13 mouse cellular contexts compared by ENCODE assay signal in the genomic region with DNA sequence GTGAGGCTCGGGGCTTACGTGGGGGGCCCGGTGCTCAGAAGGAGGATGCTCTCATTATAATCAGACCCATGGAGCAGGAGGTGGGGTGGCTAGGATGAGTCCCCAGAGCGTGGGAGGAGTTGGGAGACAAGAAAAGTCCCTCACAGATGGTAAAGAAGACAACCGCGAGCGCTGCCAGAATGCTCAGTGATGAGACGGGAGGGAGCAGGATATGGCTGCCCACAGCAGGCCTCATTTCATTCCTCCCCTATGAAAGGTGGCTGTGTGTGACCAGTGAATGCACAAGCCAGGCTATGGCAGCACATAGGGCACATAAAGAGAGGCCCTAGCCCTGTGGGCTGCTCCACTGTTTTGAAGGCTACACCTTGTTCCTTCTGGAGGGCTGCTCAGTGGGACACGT.
DNase-seq lines count a peak whose midpoint lies in the region; ATAC-seq lines count a peak whose summit lies in the region.
"Had no signal": no experiment of that assay in that cellular context is flagged by ENCODE, and none has a peak within 500 bp of the region (broad histone marks: within the 10 kb centered on the region; RNA-seq: fewer than 3 reads in every experiment).

No protein-coding gene starts in this region.

- no peak for ATAC-seq in cerebellum, adult (ENCODE audit: insufficient number of reproducible peaks, low FRiP score, low TSS enrichment)
- ATAC-seq: forebrain, embryonic 13.5 days; intestine, postnatal 0 days had no signal

- DNase-seq in cerebellum, adult 9-10 months: peak; percentile 57
- peak; percentile 84 for DNase-seq in right cerebral cortex, adult 18-20 months
- no peak for DNase-seq in right cerebral cortex, postnatal 4 days
- DNase-seq in layer of hippocampus, postnatal 36 days: peak; percentile 65 to 73
- DNase-seq in urinary bladder, adult 18-20 months (ENCODE audit: low spot score in 2 of 2): no peak
- DNase-seq in thymus, postnatal 25 days: no peak
- DNase-seq in gastrocnemius, postnatal 25 days: no peak
- DNase-seq: heart, postnatal 4 days; lung, adult 18-20 months; thymus, postnatal 14 days had no signal

Comparison
In these comparisons a context has a peak if more than half of its experiments do, and no peak if none do; other contexts are left out.
1. DNase-seq: peak in cerebellum, adult 9-10 months (single experiment), right cerebral cortex, adult 18-20 months (single experiment) and layer of hippocampus, postnatal 36 days (2 of 2); none in right cerebral cortex, postnatal 4 days (single experiment), urinary bladder, adult 18-20 months (0 of 2), thymus, postnatal 25 days (single experiment) and gastrocnemius, postnatal 25 days (single experiment).